Mouse (Mus musculus) layer of hippocampus, postnatal 36 days (tissue): ENCODE results near the gene Tcf20. TPM values are rescaled to one million over a fixed set of nuclear protein-coding genes. Genes with fewer than 3 reads are reported as not detected.

Experiments
- DNase-seq, 2 experiments: peaks; one replicate each; pipeline ENCODE4 v3.0.0; 2022
- total RNA-seq, 2 experiments: library from RNA; stranded (reverse); gene quantifications; 2 replicates each; pipeline ENCODE4 v1.2.3; 2021

The Tcf20 gene
- total RNA-seq, 2 experiments from 2014 or later = 212 to 230 TPM

DNA sequence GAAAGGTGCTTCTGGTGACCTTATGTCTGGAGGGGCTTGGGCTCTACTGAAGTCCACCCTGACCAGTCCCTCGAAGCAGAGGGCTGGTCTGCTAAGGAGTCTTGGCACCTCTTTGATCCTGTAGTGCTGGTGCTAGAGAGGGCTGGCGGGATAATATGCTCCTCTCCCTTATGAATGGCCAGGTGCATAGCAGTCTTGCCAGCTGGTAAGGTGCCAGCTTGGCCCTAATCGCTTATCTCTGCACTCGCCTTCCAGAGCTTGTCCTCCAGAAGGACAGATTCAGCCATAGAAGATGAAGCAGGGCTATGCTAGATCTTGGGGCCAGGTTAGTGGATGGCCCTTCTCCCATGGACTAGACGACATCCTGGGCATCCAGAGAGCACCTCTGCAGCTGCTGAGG, 64.1 kb downstream of the Tcf20 start:
- DNase-seq = no peak

DNA sequence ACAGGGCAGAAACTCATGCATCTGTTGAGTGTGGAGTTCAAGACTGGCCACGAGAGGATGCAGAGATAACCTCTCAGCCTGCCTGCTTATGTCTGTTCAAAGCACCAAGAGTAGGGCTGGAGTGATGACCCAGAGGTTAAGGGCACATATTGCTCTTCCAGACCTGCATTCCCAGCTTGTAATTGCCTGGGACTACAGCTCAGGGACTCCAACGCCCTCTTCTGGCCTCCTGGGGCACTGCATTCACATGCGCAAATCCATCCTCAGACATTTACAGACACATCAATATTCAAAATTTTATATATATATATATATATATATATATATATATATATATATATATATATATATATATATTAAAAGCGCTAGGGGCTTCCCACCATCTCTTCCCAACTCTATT, 64.9 kb downstream of the Tcf20 start:
- DNase-seq = no peak

DNA sequence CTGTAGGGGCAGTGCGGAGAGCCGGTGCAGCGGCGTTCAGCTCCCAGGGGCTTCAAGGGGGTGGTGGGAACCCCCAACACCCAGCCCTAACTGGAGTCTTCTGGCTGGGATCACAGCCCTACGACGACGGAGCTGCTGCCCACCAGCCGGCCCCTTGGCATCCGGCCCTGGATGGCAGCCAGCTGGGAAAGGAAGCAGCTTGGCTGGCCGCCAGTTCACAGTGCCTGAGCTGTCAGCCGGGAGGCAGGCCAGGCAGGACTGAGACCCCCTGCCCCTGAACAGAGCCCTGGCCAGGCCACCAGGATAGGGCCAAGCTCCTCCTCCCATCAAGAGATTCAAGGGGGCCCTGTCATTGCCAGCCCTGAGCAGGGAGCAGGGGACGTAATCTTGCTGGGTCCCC, 65.6 kb downstream of the Tcf20 start:
- DNase-seq = peak; percentile 85 to 87

DNA sequence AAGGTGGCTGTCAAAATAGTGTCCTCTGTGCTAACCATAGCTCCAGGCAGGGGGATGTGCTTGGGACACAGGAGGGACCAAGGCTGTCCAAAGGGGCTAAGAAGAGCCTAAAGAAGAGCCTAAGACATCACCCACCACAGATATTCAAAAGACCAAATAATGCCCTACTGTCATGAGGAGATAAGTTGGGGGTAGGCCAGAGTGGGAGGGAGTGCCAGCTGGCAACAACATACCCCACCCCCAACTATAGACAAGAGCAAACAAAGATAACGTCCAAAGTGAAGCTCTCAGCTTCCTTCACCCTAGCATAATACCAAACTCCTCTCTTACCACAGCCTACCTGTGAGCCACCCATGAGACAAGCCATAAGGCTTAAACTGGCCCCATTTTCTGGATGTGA, 66.1 kb downstream of the Tcf20 start:
- no peak for DNase-seq

DNA sequence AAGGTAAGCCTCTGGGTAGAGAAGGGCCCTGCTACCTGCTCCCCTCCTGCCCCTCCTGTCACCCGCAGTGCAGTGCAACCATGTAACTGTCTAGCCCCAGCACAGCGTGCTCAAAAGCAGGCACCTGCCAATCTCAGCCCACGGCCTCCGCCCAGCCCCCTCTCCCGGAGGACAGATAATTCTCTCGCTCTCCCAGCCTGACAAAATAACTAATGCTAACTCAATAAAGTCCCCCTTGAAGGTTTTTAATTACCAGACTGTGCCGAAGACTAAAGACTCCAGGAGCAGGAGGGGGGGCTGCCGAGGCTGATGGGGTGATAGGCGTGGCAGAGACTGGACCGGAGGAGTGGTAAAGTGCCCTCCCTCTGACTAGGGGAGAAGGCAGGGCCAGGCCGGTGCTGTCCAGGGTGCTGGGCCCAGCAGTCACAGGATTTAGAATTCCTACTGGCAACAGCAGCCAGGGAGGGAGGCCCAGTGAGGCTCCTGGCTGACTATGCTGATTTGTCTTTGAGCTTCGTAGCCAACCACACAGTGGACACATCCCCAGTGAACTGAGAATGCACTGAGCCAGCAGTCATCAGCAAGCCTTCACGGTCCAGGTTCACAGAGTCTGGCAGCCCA, 66.7 kb downstream of the Tcf20 start:
- DNase-seq = peak in 1 of 2 experiments; percentile 40

DNA sequence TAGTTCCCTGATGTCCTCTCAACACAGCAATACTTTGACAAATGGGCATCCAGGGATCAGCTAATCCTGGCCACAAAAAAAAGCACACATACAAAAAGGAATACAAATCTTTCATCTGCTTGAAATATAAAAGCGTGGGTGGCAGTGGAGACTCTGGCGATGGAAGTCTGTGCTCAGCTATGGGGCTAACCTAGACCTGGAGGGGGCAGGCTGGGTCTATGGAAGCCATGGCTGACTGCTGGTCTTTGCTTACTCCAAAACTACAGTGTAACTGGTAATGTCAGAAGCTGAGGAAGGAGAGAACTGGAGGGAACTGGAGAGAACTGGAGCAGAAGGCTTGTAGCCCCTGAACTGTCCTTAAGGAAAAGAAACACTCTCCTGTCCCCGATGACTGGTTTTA, 69.7 kb downstream of the Tcf20 start:
- no peak for DNase-seq

DNA sequence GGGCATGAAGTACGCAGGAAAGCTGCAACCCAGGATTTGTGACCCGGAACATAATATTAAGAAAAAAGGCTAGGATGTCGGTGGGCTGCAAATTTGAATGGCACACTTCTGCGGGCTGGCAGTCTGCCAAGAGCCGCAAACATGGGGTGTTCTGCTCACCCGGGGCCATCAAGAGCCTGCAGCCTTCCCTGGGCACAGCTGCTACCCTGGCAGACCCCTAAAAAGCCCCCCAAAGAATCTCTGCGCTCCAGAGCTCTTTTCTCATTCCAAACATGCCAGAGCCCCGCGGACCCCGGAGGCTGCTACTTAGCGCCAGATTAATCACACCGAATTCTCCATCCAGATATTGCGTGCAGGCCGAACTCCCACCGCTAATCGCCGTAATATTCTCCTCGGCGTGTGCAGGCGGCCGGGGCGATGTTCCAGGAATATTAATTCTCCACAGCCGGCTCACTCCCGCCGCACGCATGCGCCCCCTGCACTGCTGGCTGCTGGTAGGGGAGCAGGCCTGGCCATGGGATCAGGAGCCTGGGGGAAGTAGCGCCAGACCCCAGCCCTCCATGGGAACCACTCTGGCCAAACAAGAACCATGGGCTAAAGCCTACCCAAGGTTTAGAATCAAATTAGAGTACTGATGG, 70.3 kb downstream of the Tcf20 start:
- peak; percentile 82 to 83 for DNase-seq

DNA sequence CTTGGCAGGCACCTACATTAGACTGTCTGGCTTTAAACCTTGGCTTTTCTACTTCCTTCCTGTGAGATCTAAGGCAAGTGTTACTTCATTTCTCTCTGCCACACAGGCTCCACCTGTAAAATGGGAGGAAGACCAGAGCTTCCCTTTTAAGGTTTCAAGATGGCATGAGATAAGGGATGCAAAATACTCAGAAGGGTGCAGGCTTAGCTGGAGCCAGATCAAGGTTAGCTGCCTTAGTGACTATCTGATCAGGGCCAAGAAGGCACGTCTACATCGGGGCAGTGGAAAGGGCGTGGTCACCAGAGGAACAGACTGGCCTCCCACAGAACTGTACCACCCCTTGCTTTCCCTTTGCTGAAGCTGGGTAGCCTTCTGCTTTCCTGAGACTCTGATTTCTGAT, 73.2 kb downstream of the Tcf20 start:
- DNase-seq = no peak

DNA sequence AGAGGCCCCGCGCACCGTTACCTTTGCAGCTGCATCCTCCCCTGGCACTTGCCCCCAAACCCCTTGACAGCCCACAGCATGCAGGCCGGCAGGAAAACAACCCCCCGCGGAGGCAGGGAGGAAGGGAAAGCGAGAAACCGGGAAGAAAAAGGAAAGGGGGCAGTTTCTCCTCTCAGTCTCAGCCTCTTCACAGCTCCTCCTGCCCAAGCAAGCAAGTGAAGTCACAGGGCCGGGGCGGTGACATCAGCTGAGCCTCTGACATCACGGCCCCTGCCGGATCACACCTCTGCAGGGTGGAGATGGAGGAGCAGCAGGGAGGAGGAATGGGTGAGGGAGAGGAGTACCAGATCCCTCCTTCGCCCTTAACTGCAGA, 75.7 kb downstream of the Tcf20 start:
- DNase-seq = no peak

DNA sequence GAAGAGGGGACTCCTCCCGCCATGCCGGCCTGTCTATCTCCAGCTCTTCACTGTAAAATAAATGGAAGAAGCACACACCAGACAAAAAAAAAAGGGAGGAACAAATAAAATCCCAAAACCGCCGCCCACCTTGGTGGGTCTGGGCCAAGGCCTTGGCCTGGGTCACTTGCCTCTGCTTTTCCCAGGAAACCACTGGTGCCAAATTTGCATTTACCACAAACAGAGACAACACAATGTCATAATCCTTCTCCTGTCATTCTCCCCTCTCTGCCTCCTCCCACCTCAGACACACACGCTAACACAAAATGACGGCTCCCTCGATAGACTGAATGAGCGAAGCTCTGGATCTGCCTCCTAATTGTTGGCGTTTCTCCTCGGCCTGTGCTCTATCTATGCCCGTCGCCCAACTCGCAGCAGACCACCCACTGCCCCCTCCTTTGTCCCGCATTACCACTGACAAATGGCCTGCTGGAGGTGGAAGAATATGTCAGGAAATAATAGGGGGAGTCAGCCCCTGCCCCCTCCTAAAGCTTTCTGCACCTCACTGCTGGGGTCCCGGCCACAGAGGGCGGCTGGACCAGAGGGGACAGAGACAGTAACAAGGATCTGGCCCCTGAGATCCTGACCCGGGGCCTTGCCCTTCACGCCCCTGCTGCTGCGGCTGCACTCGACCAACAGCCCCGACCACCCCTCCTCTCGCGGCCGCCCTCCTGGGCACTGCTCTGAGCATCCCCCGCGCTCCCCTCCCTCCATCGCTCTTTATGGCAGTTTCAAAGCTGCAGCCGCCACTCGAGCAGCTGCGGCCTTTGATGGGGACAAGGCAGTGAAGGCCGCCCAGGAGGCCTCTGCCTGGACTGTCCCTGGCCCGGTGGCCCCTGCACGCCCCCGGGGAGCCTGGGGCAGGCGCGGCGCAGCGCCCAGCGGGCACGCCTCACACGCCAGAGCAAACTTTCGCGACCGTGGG, 76.4 kb downstream of the Tcf20 start:
- no peak for DNase-seq

DNA sequence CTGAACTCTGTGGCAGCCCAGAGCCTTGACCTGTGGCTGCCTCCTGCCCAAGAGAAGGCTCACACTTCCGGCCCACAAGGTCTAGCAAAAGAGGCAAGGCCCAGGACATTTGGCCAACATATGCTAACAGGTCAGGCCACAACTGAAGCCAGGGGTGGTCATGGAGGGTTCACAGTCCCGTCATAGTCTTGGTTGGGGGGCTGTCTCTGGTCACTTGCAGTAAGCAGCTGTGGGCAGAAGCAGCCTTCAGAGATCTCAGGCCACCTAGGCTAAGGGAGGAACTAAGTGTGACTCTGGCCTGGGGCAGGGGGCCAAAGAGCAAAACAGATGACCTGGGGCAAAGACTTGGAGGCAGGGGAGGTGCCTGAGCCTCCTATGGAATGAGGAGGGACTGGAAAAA, 77.1 kb downstream of the Tcf20 start:
- no peak for DNase-seq

DNA sequence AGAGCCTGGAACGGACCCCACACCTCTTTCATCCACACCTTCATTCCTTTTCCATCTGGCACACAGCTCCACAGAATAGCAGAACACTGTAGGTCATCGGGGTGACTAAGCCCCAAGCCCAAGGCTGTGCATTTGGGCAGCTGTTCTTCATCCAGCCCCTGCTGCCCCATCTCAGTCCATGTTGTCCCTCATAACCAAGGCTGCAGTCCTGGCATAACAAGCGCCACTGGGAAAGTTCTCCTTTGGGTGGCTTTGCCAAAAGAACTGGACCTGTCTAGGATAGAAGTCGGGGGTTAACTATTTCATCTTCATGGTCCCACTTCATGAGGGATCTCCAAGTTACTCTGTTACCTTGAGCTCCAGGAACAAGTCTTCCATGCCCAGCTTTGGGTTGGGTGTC, 77.9 kb downstream of the Tcf20 start:
- no peak for DNase-seq

DNA sequence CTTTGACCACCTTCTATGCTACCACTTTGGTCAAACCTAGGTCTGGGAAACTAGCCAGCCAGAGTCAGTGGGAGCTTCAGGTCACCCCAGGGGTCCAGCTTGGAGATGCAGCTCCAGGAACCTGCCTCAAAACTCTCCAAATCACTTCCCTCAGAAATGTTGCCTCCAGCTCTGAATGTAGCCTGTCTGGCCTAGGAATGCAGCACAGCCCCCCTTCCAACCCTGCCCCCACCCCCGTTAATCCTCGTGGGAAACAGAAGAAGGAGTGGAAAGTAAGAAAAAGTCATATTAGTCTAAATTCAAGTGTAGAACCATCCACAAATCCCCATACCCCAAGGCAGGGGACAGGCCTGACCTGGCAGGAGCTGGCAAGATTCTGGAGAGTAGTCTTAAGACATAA, 79.2 kb downstream of the Tcf20 start:
- DNase-seq = no peak

DNA sequence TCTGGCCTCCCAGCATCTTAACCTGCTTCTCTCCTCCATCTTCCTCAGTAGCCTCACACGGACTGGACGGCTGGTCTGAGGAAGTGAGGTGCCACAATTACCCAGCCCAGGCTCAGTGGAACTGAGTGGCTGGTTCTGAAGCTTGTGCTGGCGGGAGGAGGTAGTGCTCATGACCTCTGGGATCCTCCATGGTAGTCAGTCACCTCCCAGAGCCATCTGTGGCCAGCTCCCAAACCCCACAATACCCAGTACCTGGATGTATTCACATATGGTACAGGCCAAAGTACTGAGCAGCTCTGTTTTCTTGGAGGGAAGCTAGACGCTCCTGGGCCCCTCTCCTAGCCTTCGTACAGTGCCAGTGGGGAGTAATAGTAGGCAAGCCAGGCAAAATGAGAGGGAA, 80.4 kb downstream of the Tcf20 start:
- DNase-seq = no peak

DNA sequence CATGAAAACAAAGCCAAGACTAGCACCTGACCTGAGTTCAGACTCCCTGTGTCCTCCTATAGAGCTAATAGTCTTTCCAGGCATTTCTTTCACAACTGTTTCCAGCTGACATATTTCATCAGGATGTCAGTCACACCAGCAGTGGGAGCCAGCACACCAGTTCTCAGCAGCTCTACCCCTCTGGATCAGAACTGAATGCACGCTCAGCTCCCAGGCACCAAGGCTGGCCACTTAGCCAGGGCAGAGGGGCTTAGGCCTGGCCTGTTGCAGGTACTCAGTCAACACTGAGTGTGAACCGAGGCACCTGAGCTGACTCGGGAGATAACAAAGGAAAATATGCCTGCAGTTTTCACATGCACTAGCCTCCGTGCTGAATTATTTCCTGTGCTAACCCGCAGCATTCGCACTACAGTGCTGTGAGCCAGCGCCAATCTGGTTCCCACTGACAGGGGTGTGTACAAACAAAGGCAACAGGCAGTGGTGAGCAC, 81.1 kb downstream of the Tcf20 start:
- DNase-seq = no peak

DNA sequence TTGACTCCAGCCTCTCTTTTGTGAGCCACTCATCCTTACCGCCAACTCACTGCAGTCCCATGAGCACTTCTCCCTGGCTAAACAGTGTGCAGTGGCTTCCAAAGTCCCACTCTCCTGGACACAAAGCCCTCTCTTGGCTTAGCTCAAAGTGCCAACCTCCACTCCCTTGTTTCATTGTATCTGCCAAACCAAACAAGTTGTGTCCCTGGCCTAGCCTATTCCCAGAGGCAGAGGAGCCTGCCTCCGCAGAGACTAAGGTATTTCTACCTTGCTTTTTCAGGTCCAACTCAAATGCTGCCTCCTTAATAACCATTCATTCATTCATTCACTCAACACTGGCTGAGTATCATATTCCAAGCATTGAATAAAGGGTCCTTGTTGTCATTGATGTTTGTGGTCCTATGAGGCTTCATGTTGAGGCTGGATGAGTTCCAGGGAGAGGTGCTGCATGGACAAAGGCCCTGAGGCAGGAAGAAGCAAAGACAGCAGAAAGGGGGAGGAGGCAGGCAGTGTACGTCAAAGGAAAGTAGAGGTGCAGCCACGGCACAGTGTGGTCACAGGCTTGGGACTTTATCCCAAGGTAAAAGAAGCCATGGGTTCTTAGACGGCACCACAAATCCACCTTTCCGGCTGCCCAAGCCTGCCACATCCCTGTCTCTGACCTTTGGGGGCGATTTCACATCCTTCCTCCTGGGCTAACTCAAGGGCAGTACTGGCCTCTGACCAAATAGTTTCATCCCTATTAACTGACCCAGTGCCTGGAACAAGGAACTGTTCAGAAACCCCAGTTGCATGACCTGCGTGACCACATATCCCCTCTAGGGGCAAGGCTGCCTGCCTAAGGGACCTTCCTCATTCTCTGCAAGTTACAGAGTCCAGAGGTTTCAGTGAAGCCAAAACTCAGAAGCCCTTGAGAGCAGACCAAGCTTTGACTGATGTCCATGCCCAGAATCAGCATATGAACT, 82.0 kb downstream of the Tcf20 start:
- no peak for DNase-seq

DNA sequence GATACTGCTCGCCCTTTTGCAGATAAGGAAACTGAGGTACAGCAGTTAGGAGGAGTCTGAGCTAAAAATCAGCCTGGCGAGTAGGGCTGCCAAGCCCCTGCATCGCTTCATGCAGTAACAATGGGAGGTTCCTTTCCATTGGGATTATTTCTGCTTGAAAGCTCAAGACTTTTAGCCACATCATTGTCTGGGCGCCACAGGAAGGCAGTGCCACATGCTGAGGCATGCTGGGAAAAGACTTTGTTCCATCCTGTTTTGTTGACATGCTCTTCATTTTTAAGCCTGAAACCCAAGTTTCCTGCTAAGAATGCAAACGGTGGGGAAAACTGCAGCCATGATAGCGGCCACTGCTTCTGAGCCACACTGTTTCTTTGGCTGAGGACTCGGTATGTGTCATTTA, 83.1 kb downstream of the Tcf20 start:
- DNase-seq = no peak

DNA sequence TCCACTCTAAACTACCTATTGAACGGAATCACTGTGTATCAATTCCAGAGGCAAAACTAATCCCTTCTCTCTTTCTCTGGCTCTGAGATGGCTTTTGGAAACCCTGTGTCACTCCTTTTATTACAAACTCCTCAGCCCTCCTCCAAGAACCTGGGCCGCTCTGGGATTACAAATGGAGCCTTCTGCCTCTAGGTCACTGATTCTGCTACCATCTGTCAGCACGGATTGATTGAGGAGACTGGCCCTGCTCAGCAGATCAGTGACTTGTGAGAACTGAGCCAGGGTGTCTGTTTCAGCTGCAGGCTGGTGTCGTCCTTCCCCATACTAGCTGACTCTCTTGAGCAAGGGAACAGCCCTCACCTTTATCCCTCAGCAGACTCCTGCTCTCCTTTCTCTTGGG, 85.2 kb downstream of the Tcf20 start:
- no peak for DNase-seq

DNA sequence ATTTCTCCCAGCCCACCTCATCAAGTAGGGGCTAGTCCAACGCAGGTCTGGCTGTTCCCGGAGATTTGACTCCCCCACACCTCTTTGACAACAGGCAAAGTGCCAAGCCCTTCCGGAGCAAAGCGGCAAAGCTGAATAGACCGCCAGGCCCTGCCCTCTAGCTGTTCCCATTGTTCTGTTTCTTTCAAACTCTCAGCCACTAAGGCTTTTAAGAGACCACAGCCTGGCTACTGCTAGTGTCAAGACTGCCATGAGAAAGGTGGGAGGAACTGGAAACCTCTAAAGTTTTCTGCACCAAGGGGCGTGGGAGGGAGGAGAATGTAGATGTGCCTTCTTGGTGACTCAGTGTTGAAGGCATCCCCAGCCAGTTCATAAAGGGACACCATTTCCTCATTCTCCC, 86.4 kb downstream of the Tcf20 start:
- DNase-seq = no peak

DNA sequence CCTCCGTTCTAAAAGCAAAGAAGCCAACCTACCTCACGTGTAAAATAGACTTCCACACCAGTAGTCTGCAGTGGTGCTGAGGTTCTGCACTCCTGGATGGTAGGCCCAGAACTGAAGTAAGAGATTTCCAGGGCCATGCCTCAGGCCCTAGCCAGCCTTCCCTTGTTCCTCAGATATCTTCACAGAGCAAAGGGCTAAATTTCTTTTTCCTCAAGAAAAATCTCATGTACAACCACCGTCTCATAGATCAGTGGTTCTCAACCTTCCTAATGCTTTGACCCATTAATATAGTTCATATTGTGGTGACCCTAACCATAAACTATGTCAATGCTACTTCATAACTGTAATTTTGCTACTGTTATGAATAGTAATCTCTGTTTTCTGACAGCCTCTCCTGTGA, 87.3 kb downstream of the Tcf20 start:
- no peak for DNase-seq

DNA sequence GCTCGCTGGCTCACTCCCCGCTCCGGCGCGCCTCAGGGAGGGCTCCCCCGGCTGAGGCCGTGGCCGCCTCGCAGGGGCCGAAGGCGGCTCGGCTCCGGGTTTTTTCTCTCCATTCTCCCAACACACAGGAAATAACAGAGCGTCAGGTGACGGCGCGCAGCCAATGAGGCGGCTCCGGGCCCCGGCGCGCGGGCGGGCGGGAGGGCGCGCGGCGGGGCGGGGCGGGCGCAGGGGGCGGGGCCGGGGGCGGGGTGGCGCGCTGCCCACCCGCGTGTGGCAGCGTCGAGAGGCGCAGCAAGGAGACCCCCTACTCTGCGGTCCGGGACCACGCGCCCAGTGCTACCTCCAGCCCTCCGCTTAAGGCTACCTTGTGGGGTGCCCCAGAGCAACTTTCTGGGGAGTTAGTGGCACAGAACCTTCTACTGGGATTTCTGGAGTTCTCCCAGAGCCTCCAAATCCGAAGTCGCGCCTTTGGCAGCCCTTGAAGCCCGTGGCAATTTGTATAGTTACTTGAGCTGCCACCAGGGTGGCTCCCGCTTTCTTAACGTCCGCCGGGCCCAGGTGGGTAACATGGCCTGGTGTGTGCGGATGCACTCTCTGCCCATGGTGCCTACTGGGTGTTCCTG, 87.9 kb downstream of the Tcf20 start:
- peak; percentile 79 to 80 for DNase-seq
